Mouse (Mus musculus): Measurements from ENCODE around the gene March6. TPM values are rescaled to one million over a fixed set of nuclear protein-coding genes. Genes with fewer than 3 reads are reported as not detected.
A peak's percentile ranks its signal among the peaks of the same experiment; 100 is the strongest.

March6 gene
- total RNA-seq, 2 experiments from 2014 or later: 31.1 to 35.7 TPM

DNA sequence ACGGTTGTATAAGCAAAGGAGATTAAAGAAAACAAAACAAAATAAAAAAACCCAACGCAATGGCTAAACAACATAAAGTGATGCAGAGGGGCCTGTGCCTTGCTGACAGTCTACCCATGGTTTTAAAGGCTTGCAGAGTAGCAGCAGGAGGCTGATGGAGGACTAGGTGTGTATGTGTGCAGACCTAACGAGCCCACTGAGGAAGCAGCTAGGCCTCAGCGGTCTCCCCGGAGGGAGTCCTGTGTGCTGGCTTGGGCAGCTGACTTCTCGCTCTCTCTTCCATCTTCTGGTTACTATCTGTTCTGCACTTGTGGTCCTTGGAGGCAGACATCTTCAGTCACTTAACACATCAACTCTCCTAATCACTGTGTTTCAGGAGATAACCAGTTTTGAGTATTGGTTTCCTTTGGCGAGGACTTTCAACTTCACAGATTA is 76.0 kb downstream of the March6 start:
- no peak for ATAC-seq (ENCODE audit: poor library complexity, severe bottlenecking)

DNA sequence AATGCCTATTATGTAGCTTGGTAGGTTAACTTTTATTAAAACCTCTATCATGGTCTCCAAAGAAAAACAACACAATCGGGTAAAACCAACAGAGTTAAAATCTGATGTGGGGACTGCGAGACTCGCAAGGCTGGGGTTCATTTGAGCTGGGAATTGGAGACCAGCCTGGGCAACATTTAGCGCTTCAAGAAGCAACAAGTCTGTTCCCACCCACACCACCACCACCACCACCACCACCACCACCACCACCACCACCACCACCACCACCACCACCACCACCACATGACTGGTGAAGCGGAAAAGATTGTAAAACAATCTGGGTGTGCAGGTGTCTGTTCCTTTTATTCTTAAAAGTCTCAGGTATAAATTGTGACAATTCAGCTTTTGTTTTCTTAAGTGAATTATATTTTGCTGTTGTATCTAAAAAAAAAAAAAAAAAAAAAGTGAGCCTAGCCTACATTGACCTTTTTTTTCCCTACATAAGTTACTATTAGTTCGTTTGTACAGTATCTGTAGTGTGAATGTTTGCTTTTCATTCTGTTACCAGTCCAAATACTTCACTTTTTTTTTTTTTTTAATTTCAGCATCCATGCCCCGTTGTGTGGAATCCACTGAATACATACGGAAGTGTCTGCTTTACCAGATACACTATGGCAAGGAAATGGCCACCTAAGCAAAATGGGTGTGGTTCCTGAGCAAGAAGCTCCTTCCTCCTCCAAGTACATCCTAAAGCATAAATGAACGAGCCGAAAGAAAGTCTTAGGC is 76.6 kb downstream of the March6 start:
- no peak for ATAC-seq (ENCODE audit: poor library complexity, severe bottlenecking)

DNA sequence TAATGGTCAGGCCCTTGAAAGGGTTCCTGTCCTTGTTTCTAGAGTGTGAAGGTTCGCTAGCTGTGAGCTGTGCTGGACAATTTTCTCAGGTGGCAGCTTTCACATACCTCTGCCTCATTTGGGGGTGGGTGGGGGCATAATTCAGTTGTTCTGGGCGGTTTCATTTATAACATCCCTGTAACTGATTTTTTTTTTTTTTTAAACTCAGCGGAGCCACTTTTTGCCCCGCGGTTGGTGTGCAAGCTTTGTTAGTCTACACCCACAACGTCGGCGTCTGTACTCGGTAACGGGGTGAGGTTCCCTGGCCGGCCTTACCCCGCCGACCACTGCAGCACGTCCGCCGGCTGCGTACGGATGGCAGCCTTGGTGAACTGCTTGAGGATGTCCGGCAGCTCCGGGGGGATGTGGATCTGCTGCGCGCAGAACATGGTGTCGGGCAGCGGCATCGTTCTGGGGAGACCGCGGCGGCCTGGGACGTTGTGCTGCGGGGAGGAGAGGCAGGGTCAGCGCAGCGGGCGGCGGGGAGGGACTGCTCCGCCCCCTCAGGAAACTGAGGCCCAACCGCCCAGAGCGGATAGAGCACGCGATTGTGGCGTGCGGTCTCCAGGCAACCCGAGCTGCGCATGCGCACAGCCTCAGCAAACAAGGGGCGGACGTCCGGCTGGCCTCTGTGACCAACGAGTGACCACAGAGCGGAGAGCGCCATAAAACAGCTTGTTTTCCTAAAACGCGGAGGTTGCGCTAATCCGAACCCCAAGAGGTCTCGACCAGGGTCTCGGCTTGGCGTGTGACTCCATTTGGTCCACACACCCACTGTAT is 77.5 kb downstream of the March6 start, which contains the start of gene Ropn1l:
Ropn1l (minus strand) TSS at position 640 of the 819 bp plus-strand sequence.
- ATAC-seq (ENCODE audit: poor library complexity, severe bottlenecking): peak; percentile 87

DNA sequence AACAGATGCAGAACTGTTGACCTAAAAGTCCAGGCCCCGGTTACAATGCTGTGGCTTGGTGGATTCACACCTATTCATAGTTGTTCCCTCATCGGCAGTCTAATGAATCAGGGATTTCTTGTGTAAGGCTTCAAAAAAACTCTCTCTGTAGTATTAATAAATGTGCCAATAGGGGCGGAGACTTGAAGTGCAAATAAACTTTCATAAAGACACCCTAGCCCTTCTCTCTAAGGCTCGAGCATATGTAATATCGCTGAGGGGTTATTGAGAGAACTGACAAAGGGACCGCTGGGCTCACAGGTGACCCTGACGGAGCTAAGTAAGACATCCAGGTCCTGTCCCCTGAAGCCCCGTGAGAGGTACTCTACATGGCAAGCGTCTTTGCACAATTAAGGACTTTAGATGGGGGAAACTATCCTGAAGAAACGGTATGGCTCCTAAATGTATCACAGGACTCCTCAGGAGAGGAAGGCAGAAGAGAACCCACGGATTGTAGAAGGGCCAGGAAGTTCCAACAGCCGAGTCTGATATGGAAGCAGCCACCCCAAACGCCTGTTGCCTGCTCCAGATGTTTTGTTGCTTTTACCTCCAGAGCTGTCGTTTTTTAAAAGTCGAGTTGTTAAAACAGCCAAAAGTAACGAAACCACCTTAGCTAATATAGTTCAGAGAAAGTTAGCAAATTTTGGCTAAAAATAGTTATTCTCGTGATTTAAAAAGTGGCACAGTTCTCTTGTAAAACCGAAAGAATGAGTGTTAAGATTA is 78.3 kb downstream of the March6 start:
- ATAC-seq (ENCODE audit: poor library complexity, severe bottlenecking): no peak

DNA sequence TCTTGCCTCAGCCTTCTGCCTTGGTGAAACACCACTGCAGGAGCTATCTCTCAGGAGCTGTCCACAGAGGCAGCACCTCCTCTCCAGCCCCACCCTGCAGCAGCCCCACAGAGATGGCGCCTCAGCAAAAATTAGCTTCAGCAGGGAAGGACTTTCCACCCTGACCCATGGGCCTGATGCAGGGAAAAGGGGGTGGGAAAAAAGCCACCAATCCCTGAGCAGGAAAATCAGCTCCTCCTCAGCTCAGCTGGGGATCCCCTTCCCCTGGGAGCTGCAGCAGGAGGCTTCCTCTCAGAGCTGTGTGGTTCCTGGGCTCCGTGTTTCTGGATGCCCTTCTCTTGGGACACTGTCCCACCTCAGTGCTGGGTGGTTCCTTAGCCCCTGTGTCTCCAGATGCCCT is 81.1 kb downstream of the March6 start:
- no peak for ATAC-seq (ENCODE audit: poor library complexity, severe bottlenecking)

DNA sequence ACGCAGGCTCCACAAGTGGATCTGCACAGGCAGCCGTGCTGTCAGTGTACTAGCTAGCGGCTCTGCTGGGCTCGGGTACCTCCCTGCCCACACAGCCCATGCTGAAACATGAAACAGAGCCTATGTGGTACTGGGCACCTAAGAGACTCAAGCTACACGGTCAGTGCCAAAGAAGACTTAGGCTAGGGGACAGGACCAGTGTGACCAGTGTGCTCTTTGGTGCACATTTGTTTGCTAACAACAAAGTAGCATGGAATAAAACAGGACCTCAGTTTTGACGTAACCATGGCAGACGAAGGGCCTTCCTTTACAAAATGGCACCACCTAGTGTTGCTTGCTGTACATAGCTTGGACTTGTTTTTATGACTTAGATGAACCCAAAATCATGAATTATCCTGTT is 83.7 kb downstream of the March6 start:
- peak; percentile 83 for ATAC-seq (ENCODE audit: poor library complexity, severe bottlenecking)

DNA sequence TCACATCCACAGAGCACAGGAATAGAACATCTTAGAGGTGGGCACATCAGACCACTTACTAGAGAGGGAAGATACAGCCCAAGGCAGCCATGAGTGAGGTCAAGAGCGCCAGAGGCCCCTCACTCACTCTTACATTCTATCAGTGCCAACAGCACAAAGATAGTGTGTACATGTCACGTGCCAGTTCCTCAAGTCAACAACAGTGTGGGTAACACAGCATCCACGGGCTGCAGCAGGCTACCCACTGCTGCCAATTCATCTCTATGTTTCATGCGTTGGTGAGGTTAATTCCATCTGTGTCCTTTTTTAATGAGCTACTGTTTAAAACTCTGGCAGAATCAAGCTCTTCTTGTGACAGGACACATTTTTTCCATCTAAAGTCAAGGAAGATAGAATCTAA is 88.2 kb downstream of the March6 start:
- ATAC-seq (ENCODE audit: poor library complexity, severe bottlenecking): no peak

DNA sequence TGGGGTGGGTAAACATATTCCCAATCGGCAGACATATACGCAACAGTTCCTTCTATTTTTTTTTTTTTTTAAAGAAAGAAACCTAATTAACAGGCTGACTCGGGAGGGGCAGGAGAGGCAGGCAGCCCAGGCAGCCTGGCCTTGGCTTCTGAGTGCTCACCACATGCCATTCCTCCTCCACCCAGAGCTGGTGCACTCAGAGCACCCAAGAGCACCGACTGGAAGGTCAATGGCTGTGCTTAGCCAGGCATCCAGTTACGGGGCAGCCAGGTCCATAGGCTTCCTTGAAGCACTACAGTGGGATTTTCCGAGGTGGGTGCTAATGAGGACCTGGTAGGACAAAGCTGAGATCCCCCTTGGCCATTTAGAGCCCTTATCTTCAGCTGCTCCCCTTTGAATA is 88.9 kb downstream of the March6 start:
- no peak for ATAC-seq (ENCODE audit: poor library complexity, severe bottlenecking)

DNA sequence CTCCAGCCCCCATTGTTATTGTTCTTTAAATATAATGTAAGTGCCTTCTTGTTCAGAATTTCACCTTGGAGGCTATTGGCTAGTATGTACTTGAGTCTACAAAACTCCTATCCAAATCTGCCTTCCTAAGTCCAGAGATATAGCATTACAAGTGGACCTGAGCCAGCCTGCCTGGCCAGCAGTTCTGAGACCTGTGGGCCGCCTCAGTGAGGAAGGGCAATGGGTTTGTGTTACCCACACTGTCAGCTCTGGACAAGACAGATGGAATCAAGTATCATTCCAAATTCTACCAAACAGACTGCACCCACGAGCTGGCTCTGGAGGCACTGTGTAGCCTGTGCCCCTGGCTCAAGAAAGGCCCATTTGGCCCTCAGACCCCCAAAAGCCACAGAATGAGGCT is 94.0 kb downstream of the March6 start:
- ATAC-seq (ENCODE audit: poor library complexity, severe bottlenecking): no peak

DNA sequence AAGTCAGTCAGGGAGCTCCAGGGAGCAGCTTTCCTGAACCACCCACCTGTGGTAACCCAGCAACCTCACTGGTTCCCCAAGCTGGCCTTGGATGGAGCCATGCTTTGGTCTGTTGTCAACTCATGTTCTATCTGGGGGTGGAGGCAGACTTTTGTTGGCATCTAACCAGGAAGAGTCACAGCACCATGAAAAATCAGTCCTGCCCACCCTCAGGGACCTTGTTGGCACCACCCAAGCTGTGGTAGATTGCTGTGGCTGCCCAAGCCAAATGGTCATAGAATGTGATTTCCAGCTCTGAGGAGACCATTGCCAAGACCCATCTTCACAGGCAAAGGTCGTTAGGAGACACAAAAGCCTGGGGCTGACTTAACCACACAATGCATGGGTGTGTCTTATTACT is 94.8 kb downstream of the March6 start:
- ATAC-seq (ENCODE audit: poor library complexity, severe bottlenecking): no peak

DNA sequence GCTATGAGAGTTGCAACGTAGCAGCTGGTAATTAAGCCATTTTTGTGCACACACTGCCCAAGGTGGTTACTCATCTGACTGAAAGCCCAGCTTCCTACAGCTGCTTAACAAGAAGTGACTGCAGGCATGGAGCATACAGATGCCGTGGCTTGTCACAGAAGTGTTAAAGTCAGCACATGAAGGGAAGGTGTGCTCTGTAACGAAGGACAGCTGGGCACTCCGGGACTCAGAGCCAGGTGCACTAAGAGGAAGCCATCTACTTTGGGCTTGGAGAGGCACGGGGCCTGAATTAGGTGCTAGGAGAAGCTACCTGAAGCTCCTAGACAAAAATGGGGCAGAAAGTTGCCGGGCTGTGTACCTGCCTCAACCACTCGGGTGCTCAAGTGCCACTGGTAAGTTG is 97.1 kb downstream of the March6 start:
- no peak for ATAC-seq (ENCODE audit: poor library complexity, severe bottlenecking)

DNA sequence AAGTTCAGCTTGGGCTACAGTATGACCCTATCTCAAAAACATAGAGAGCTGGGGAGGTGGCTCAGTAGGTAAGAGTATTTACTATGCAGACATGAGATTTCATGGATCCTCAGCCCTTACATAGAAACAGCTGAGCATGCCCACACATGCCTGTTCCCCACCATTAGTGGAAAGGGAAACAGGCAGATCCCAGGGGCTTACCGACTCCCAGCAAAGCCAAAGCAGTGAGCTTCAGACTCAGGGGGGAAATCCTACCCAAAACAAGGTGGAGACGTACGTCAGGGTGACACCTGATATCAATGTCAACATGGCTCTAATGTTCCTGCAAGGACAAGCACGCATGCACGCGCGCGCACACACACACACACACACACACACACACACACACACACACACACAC is 99.0 kb downstream of the March6 start:
- ATAC-seq (ENCODE audit: poor library complexity, severe bottlenecking): no peak

DNA sequence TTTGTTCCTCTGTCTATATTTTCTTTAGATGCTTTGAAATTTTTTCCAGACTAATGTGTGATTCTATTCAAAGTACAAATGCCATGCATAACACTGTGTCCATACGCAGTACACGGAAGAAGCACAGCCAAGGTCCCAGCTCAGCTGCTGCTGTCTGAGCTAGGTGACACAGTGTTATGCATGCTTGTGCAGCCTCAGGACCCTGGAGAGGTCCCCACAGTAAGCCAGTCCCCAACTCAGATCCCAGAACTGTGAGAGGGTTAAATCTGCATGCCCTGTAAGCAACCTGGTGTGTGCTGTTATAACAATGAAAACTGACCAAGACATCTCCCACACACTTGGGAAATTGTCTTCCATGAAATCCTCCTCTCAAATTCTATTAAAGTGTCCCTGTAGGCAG is 100.8 kb downstream of the March6 start:
- no peak for ATAC-seq (ENCODE audit: poor library complexity, severe bottlenecking)

DNA sequence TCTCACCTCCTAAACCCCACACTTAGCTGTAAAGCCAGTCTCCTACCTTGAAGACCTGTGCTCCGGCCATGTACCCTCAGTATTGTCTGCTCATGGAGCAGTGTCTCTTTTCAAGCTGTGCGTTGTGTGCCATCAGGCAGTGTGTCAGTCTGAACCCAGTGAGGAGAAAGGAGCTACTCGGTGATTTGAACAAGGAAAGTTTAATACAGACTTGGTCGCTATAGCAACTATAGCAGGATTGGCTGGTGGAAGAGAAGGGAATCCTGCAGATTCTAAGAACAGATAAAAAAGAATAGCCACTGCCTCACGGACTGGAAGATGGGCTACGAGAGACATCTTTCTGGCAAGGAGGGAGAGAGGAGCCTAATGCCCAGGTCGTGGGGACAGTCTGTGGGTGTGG is 101.4 kb downstream of the March6 start:
- no peak for ATAC-seq (ENCODE audit: poor library complexity, severe bottlenecking)

DNA sequence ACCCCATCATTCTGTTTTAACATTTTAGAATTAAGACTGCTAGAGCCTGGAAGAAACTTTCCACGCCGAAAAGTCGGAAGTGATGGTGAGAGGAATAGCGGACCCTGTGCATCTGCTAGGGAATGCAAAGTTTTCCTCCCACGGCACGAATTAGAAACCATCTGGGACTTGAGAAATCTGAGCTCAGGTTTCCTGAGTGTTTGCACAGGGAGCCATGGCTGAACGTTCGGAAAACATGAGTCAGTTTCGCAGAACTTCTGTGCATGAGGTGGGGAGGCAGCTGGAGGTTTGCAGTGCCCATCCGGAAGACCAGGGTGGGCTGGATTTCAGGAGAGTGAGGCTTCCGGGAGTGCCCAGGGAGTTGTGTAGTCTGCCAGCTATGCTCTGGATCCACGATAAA is 102.3 kb downstream of the March6 start:
- no peak for ATAC-seq (ENCODE audit: poor library complexity, severe bottlenecking)

DNA sequence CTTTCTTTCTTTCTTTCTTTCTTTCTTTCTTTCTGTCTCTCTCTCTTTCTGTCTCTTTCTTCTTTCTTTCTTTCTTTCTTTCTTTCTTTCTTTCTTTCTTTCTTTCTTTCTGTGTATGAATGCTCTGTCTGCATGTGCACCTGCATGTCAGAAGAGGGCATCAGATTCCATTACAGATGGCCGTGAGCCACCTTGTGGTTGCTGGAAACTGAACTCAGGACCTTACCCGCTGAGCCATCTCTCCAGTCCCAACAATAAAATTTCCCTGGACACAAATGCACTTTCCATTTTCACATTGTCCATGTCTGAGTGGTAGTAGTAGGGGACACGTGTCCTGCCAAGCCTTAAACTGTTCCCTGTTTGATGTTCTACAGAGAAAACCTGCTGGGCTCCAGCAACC is 103.5 kb downstream of the March6 start:
- no peak for ATAC-seq (ENCODE audit: poor library complexity, severe bottlenecking)

DNA sequence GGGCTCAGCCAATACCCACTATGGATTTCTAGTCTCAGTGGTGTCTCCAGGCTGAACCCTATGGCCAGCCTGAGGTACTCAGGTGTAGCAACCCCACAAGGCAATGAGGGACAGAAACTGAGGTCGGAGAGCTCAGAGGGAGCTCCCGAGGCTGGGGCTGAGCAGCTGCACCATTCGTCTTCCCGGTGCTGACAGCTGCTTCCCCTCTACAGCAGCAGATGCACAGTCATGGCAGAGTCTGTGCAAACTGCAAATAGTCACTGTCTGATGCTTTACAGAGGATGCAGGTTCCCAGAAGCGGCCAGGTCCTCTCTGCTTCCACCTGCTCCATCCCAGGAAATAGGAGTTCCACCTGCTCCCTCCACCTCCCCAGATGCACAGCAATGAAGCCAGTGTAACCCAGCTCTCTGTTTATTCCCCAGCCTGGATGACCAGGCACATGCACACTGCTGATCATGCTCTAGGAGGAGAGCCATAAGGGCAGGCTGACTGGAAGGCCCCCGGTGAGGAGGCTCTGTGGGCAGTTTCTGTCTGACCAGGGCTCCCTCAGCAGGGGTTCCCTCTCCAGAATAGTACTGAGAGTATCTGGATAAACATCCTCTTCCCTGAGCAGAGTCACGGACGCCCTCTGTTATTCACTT is 104.7 kb downstream of the March6 start:
- ATAC-seq (ENCODE audit: poor library complexity, severe bottlenecking): peak; percentile 38; the same call in 1 of the 2 replicates

DNA sequence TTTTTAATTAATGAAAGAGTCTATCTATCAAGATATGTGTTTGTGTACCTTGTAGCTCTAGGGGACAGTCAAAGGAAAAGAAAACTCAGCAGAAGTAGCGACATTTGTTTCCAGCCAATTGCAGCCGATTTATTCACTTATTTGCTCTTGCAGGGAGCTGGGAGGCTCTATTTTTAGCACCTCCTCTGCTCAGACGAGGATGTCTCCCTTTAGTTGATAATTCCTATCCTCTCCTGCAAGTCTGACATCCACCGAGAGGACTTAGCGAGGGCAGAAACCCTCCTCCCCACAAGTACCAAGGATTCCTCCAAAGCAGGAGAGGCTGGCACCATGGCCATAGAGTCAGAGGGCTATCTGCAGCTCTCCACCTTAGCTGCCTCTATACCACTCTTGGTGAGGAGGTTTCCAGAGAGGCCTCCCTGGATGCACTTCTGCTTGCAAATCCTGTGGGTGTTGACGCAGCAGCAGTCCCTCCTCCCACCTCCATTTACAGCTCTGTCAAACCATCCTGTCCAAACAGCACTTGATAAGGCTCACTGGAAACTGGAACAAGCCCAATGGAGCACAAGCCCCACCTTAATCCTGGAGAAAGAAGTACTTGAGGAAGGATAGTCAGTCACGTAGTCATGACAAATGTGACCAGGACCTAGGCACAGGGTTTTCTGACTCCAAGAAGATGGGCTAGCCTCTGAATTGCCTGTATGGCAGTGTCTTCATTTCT is 108.0 kb downstream of the March6 start:
- ATAC-seq (ENCODE audit: poor library complexity, severe bottlenecking): no peak

DNA sequence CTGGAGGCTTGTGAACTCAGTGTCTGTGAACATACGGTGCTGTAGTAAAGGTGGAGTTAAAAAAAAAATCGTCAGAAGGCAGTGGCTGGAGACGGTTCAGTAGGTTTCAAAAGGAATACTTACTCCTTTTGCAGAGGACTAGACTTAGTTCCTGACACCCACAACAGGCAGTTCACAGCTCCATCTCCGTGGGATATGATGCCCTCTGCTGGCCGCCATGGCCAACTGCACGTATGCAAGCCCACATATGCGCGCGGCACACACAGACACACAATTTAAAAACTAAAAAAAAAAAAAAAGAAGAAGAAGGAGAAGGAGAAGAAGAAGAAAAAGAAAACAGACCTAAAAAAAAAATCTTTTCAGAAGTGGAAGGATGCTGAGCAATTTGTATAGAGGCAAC is 111.8 kb downstream of the March6 start:
- peak; percentile 68 for ATAC-seq (ENCODE audit: poor library complexity, severe bottlenecking)

DNA sequence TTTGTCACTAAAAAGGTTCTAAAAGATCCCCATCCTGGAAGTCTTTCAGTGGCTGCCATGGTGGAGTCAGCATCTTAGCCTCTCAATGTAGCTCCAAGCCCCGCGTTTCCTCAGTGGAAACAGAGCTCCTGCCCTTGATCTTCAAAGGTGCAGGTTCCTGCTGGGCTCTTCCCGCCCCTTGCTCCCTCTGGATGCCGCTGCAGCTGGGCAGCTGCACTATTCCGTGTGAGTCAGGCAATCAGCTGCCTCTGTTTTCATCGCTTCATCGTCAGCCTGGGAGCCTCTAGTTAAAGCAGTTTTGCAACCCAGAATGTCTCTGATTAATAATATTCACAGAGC is 112.2 kb downstream of the March6 start:
- peak; percentile 10; the same call in 1 of the 2 replicates for ATAC-seq (ENCODE audit: poor library complexity, severe bottlenecking)
